Mouse (Mus musculus) intestine, postnatal 0 days (tissue): ENCODE measurements at regions not wholly inside any gene's neighbourhood (a gene's known extent, or its start where the extent isn't known, plus 50 kb on each side); places are given as distances from the start of the nearest gene placed in this dataset.

Experiments
- ATAC-seq: fragments of 200-750 bp; cut with Nextera tagmentation; 2 replicates; pipeline ENCODE4 v1.8.0; 2017; ENCODE audit warnings: mild to moderate bottlenecking, moderate TSS enrichment, moderate library complexity
- H3K27ac ChIP-seq: fragments of 300-500 bp; sonication (generic); 2 replicates; pipeline ENCODE4 v1.5.1; 2014; ENCODE audit warnings: mild to moderate bottlenecking, low read depth, low read length, moderate library complexity
- H3K27me3 ChIP-seq: fragments of 300-500 bp; sonication (generic); replicated peaks from 2 replicates; pipeline ENCODE4 v1.6.1; 2014; ENCODE audit warnings: low read length, mixed read lengths; ENCODE audit not compliant: control insufficient read depth, insufficient read depth
- H3K36me3 ChIP-seq: fragments of 300-500 bp; sonication (generic); 2 replicates; pipeline ENCODE4 v1.6.1; 2014; ENCODE audit warnings: mild to moderate bottlenecking, moderate library complexity; ENCODE audit not compliant: control insufficient read depth, insufficient read depth
- H3K4me1 ChIP-seq: fragments of 300-500 bp; sonication (generic); replicated peaks from 2 replicates; pipeline ENCODE4 v1.6.1; 2014; ENCODE audit warnings: antibody characterized with exemption, low read length, mixed read lengths; ENCODE audit not compliant: control insufficient read depth, insufficient read depth
- H3K4me2 ChIP-seq: fragments of 300-500 bp; sonication (generic); replicated peaks from 2 replicates; pipeline ENCODE4 v1.6.1; 2014; ENCODE audit warnings: low read depth, mild to moderate bottlenecking, moderate library complexity
- H3K4me3 ChIP-seq: fragments of 300-500 bp; sonication (generic); 2 replicates; pipeline ENCODE4 v1.5.1; 2014; ENCODE audit warnings: low read depth, low read length
- H3K9ac ChIP-seq: fragments of 300-500 bp; sonication (generic); 2 replicates; pipeline ENCODE4 v1.6.1; 2014; ENCODE audit warnings: mild to moderate bottlenecking, low read depth, low read length
- H3K9me3 ChIP-seq: fragments of 300-500 bp; sonication (generic); 2 replicates; pipeline ENCODE4 v1.6.1; 2016; ENCODE audit warnings: mixed run types; ENCODE audit not compliant: control insufficient read depth
- CTCF ChIP-seq: sonication (generic); IDR thresholded peaks from 2 replicates; pipeline ENCODE4 v1.5.1; 2016; ENCODE audit warnings: low read depth, mild to moderate bottlenecking, control low read depth, antibody characterized with exemption, moderate library complexity
- whole genome bisulfite sequencing: fragments of 180-500 bp; shearing (Covaris S2); extraction: QIAGEN DNeasy Blood & Tissue Kit; methylation state at CpG from one replicate; pipeline ENCODE4 v1.1.7; 2014; 5-methylcytosine and 5-hydroxymethylcytosine counted together

DNA sequence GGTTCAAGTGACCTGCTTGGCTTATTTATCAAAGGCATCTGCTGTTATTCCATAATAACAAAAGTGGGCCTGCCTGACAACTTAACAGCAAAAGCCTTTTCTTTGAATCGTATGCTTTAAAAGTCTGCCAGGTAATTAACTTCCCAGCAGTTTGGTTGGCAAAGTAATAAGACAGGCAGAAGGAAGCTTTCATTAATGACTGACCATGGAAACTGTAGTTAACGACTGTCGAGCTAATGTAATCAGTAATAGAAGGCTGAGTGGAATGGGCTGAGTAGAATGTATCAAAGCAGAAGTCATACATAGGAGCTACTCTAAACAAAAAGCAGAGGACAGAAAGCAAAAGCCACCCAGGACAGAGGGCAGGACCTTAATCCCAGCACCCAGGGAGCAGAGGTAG lies 551.0 kb upstream of the Gm5415 start:
- H3K4me1 ChIP-seq: no peaks in the 10 kb centered on the region
- H3K4me3 ChIP-seq: no peak overlapping the region
- H3K27me3 ChIP-seq: no peaks in the 10 kb centered on the region
- no peaks in the 10 kb centered on the region for H3K9me3 ChIP-seq
- no peak overlapping the region for H3K27ac ChIP-seq
- no peak overlapping the region for H3K9ac ChIP-seq
- TF ChIP-seq CTCF: no peak
- H3K4me2 ChIP-seq: no peak overlapping the region
- ATAC-seq: no peak
- no peaks in the 10 kb centered on the region for H3K36me3 ChIP-seq
- 63% methylated on average over 3 of the region's 3 CpGs for WGBS

DNA sequence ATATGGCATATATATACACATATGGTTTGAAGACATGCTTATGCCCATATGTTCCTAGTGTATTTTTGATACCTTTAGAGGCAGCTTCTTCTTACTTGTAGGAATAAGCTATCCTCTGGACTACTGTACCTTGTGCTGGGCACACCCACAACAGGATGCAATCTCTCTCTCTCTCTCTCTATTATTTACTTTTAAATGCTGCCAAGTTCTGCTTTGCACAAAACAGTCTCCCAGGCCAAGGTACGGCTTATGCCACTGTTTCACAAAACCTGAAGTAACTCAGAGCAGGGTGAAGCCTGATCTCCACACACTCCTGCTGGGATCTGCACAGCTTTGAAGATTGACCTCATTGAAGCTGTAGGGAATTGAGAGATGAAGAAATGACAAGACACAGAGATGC lies 549.8 kb upstream of the Gm5415 start:
- TF ChIP-seq CTCF: no peak
- no peak overlapping the region for H3K27ac ChIP-seq
- no peaks in the 10 kb centered on the region for H3K36me3 ChIP-seq
- ATAC-seq: no peak
- 84% methylated on average over 1 of the region's 1 CpGs for WGBS
- no peak overlapping the region for H3K4me2 ChIP-seq
- no peaks in the 10 kb centered on the region for H3K27me3 ChIP-seq
- H3K9ac ChIP-seq: no peak overlapping the region
- no peak overlapping the region for H3K4me3 ChIP-seq
- H3K9me3 ChIP-seq: no peaks in the 10 kb centered on the region
- no peaks in the 10 kb centered on the region for H3K4me1 ChIP-seq

GRCm38 (mm10) chr1:33074551-33074950 lies 527.5 kb upstream of the Gm5415 start:
- H3K36me3 ChIP-seq: no peaks in the 10 kb centered on the region
- no peak for TF ChIP-seq CTCF
- H3K4me1 ChIP-seq: no peaks in the 10 kb centered on the region
- ATAC-seq: no peak
- 88% methylated on average over 1 of the region's 1 CpGs for WGBS
- no peaks in the 10 kb centered on the region for H3K27me3 ChIP-seq
- H3K9me3 ChIP-seq: no peaks in the 10 kb centered on the region
- H3K9ac ChIP-seq: no peak overlapping the region
- no peak overlapping the region for H3K4me2 ChIP-seq
- H3K27ac ChIP-seq: no peak overlapping the region
- H3K4me3 ChIP-seq: no peak overlapping the region

GRCm38 (mm10) chr1:33058010-33058409 lies 510.9 kb upstream of the Gm5415 start:
- Histone ChIP-seq H3K9ac (no peak overlapping the region), H3K4me1 (no peaks in the 10 kb centered on the region), H3K4me3 (no peak overlapping the region), H3K27me3 (no peaks in the 10 kb centered on the region), H3K9me3 (no peaks in the 10 kb centered on the region), H3K4me2 (no peak overlapping the region), H3K27ac (no peak overlapping the region), H3K36me3 (no peaks in the 10 kb centered on the region)
- no peak for TF ChIP-seq CTCF
- no peak for ATAC-seq
- 67% methylated on average over 2 of the region's 2 CpGs for WGBS

DNA sequence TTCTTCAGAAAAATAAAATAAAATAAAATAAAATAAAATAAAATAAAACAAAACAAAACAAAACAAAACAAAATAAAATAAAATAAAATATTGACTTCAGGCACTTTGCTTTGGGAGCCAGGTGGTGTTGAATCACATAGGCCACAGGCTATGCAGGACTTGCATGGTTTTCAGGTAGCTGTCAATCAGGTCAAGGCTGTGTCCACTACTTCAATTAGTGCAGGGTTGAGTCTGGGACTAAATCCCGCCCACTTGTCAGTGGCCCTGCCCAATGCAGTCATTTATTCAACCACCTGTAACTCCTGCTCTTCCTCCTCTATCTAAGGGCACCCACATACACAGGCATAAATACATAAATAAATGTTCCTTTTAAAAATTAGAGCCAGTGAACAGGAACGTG lies 497.3 kb upstream of the Gm5415 start:
- Histone ChIP-seq H3K4me1 (no peaks in the 10 kb centered on the region), H3K9ac (no peak overlapping the region), H3K27ac (no peak overlapping the region), H3K4me3 (no peak overlapping the region), H3K9me3 (no peaks in the 10 kb centered on the region), H3K27me3 (no peaks in the 10 kb centered on the region), H3K36me3 (no peaks in the 10 kb centered on the region), H3K4me2 (no peak overlapping the region)
- TF ChIP-seq CTCF: no peak
- WGBS: 83% methylated on average over 2 of the region's 2 CpGs
- no peak for ATAC-seq

DNA sequence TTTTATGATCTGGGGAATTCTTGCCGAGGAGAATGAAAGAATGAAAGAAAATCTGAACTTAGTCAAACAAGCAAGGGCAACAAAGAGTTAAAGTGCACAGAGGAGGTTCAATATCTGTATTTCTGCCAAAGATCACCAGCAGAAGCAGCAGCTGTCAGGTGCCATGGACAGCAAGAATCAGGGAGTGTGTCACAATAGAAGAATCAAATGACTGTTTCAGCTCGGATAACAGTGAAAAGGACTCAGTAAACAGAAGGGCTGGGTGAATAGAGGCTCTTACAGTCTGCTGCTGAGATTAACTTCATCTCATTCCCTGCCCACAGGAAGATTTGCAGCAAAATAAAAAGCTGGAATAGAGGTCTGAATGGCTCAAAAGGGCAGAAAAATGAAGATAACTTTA lies 495.3 kb upstream of the Gm5415 start:
- H3K36me3 ChIP-seq: no peaks in the 10 kb centered on the region
- H3K4me3 ChIP-seq: no peak overlapping the region
- H3K9ac ChIP-seq: no peak overlapping the region
- no peak for TF ChIP-seq CTCF
- H3K9me3 ChIP-seq: no peaks in the 10 kb centered on the region
- no peak overlapping the region for H3K4me2 ChIP-seq
- no peak overlapping the region for H3K27ac ChIP-seq
- ATAC-seq: no peak
- 31% methylated on average over 2 of the region's 2 CpGs for WGBS
- H3K27me3 ChIP-seq: no peaks in the 10 kb centered on the region
- H3K4me1 ChIP-seq: no peaks in the 10 kb centered on the region

GRCm38 (mm10) chr1:33040740-33041139 lies 493.6 kb upstream of the Gm5415 start:
- no peak for TF ChIP-seq CTCF
- no peaks in the 10 kb centered on the region for H3K27me3 ChIP-seq
- no peaks in the 10 kb centered on the region for H3K36me3 ChIP-seq
- no peak overlapping the region for H3K4me3 ChIP-seq
- ATAC-seq: no peak
- H3K4me2 ChIP-seq: no peak overlapping the region
- H3K9ac ChIP-seq: no peak overlapping the region
- no peaks in the 10 kb centered on the region for H3K9me3 ChIP-seq
- 77% methylated on average over 4 of the region's 4 CpGs for WGBS
- no peak overlapping the region for H3K27ac ChIP-seq
- H3K4me1 ChIP-seq: no peaks in the 10 kb centered on the region
